Mouse (Mus musculus) hindbrain, postnatal 0 days (tissue): Measurements from ENCODE around the gene BC051142. TPM values are rescaled to one million over a fixed set of nuclear protein-coding genes. Genes with fewer than 3 reads are reported as not detected.

ENCODE experiments used
- ATAC-seq: fragments of 200-750 bp; cut with Nextera tagmentation; 2 replicates; pipeline ENCODE4 v1.8.0; 2017; ENCODE audit warnings: mild to moderate bottlenecking, moderate TSS enrichment, moderate library complexity
- DNase-seq: peaks from one replicate; pipeline ENCODE4 v3.0.0-alpha.2; 2015; ENCODE audit warnings: low spot score
- H3K27ac ChIP-seq: fragments of 300-500 bp; sonication (generic); 2 replicates; pipeline ENCODE4 v1.5.1; 2014; ENCODE audit warnings: mild to moderate bottlenecking
- H3K27me3 ChIP-seq: fragments of 300-500 bp; sonication (generic); 2 replicates; pipeline ENCODE4 v1.6.1; 2014; ENCODE audit warnings: low read length, mixed read lengths; ENCODE audit not compliant: insufficient read depth
- H3K36me3 ChIP-seq: fragments of 300-500 bp; sonication (generic); 2 replicates; pipeline ENCODE4 v1.6.1; 2014; ENCODE audit warnings: low read length, mixed read lengths; ENCODE audit not compliant: insufficient read depth
- H3K4me1 ChIP-seq: fragments of 300-500 bp; sonication (generic); 2 replicates; pipeline ENCODE4 v1.6.1; 2014; ENCODE audit warnings: antibody characterized with exemption, low read length, mixed read lengths; ENCODE audit not compliant: insufficient read depth
- H3K4me2 ChIP-seq: fragments of 300-500 bp; sonication (generic); 2 replicates; pipeline ENCODE4 v1.6.1; 2014; ENCODE audit warnings: low read depth, mild to moderate bottlenecking, low read length, moderate library complexity, mixed read lengths
- H3K4me3 ChIP-seq: fragments of 300-500 bp; sonication (generic); 2 replicates; pipeline ENCODE4 v1.5.1; 2014; ENCODE audit warnings: low read length
- H3K9ac ChIP-seq: fragments of 300-500 bp; sonication (generic); replicated peaks from 2 replicates; pipeline ENCODE4 v1.6.1; 2014; ENCODE audit warnings: mild to moderate bottlenecking, low read length, moderate library complexity, mixed read lengths
- H3K9me3 ChIP-seq: fragments of 300-500 bp; sonication (generic); 2 replicates; pipeline ENCODE4 v1.6.1; 2016; ENCODE audit warnings: low read length, mixed read lengths
- CTCF ChIP-seq: IDR thresholded peaks from 2 replicates; pipeline ENCODE4 v1.5.1; 2016; ENCODE audit warnings: antibody characterized with exemption, control low read depth, low read depth
- polyA plus RNA-seq: library from polyadenylated mRNA; unstranded; fragments of >200 nt; fragmentation: Nextera tagmentation; extraction: Ambion mirVana; gene quantifications from 2 replicates; pipeline ENCODE4 v1.2.1, GENCODE M21; 2015
- total RNA-seq: library from RNA; depleted of rRNA; stranded (reverse); fragments of >200 nt; gene quantifications from 2 replicates; pipeline ENCODE4 v1.2.3, GENCODE M21; 2014; rRNA removed

The BC051142 gene
- total and polyA plus RNA-seq, 2 experiments from 2014 or later = 4.4 to 6.8 TPM

- ATAC-seq = no peak
- Histone ChIP-seq H3K4me3 (no peak overlapping the region), H3K9me3 (no peaks in the 10 kb centered on the region), H3K9ac (no peak overlapping the region), H3K4me2 (no peak overlapping the region), H3K4me1 (no peaks in the 10 kb centered on the region), H3K36me3 (no peaks in the 10 kb centered on the region), H3K27ac (no peak overlapping the region), H3K27me3 (no peaks in the 10 kb centered on the region)
- no peak for TF ChIP-seq CTCF
- no peak for DNase-seq
Measured at GRCm38 (mm10) chr17:34507591-34507990, 109.0 kb downstream of the BC051142 start.

Other genes starting within 250 kb of the BC051142 start
- 1.8 and 3.0 TPM in 2 replicates for gene H2-DMb1, start 245.7 kb upstream of the BC051142 start, total RNA-seq
- 1.4 and 1.8 TPM in 2 replicates for gene H2-DMb1, start 245.7 kb upstream of the BC051142 start, polyA plus RNA-seq
- 14.0 and 14.1 TPM in 2 replicates for gene Tap1, start 211.3 kb upstream of the BC051142 start, total RNA-seq
- 8.0 and 8.1 TPM in 2 replicates for gene Tap1, start 211.3 kb upstream of the BC051142 start, polyA plus RNA-seq
- 0.68 and 4.3 TPM in 2 replicates for gene Psmb9, start 211.1 kb upstream of the BC051142 start, total RNA-seq
- 2.8 and 4.2 TPM in 2 replicates for gene Psmb9, start 211.1 kb upstream of the BC051142 start, polyA plus RNA-seq
- gene Psmb8, start 201.1 kb upstream of the BC051142 start, total RNA-seq = 2.8 and 5.0 TPM in 2 replicates
- gene Psmb8, start 201.1 kb upstream of the BC051142 start, polyA plus RNA-seq = 6.5 and 6.9 TPM in 2 replicates
- 0.89 and 1.8 TPM in 2 replicates for gene Tap2, start 195.3 kb upstream of the BC051142 start, total RNA-seq
- gene Tap2, start 195.3 kb upstream of the BC051142 start, polyA plus RNA-seq = 3.8 and 6.5 TPM in 2 replicates
- gene H2-Ob, start 159.9 kb upstream of the BC051142 start, total RNA-seq = 0.14 and 0.42 TPM in 2 replicates
- gene H2-Ob, start 159.9 kb upstream of the BC051142 start, polyA plus RNA-seq = 0.13 and 0.35 TPM in 2 replicates
- 1.1 and 3.5 TPM in 2 replicates for gene H2-Ab1, start 141.1 kb upstream of the BC051142 start, total RNA-seq
- gene H2-Ab1, start 141.1 kb upstream of the BC051142 start, polyA plus RNA-seq = 2.9 and 3.1 TPM in 2 replicates
- 1.0 and 1.3 TPM in 2 replicates for gene H2-Aa, start 111.0 kb upstream of the BC051142 start, total RNA-seq
- 0.95 and 1.4 TPM in 2 replicates for gene H2-Aa, start 111.0 kb upstream of the BC051142 start, polyA plus RNA-seq
- 0.52 and 0.93 TPM in 2 replicates for gene H2-Eb1, start 93.0 kb upstream of the BC051142 start, total RNA-seq
- 4.1 and 5.3 TPM in 2 replicates for gene H2-Eb1, start 93.0 kb upstream of the BC051142 start, polyA plus RNA-seq
- gene H2-Eb2, start 73.2 kb upstream of the BC051142 start, total RNA-seq = 0.05 and 0.07 TPM in 2 replicates
- gene H2-Eb2, start 73.2 kb upstream of the BC051142 start, polyA plus RNA-seq = 0.10 and 0.20 TPM in 2 replicates
- not detected in 2 replicates for gene Btnl2, start 44.0 kb upstream of the BC051142 start, total RNA-seq
- 0.08 TPM in 1 of 2 replicates, not detected in the other for gene Btnl2, start 44.0 kb upstream of the BC051142 start, polyA plus RNA-seq
- not detected in 2 replicates for gene Btnl1, start 21.7 kb upstream of the BC051142 start, total RNA-seq
- gene Btnl1, start 21.7 kb upstream of the BC051142 start, polyA plus RNA-seq = not detected in 2 replicates
- gene Btnl4, start 78.5 kb downstream of the BC051142 start, total RNA-seq = not detected in 2 replicates
- not detected in 2 replicates for gene Btnl4, start 78.5 kb downstream of the BC051142 start, polyA plus RNA-seq
- not detected in 2 replicates for gene Btnl6, start 118.5 kb downstream of the BC051142 start, total RNA-seq
- 0.09 TPM in 1 of 2 replicates, not detected in the other for gene Btnl6, start 118.5 kb downstream of the BC051142 start, polyA plus RNA-seq
- gene Notch4, start 165.4 kb downstream of the BC051142 start, total RNA-seq = 6.0 and 11.4 TPM in 2 replicates
- gene Notch4, start 165.4 kb downstream of the BC051142 start, polyA plus RNA-seq = 5.2 and 6.1 TPM in 2 replicates
- 3.4 and 4.8 TPM in 2 replicates for gene Gpsm3, start 191.0 kb downstream of the BC051142 start, total RNA-seq
- 4.8 and 5.4 TPM in 2 replicates for gene Gpsm3, start 191.0 kb downstream of the BC051142 start, polyA plus RNA-seq
- 63.1 and 67.1 TPM in 2 replicates for gene Pbx2, start 192.4 kb downstream of the BC051142 start, total RNA-seq
- gene Pbx2, start 192.4 kb downstream of the BC051142 start, polyA plus RNA-seq = 6.2 and 7.5 TPM in 2 replicates
- gene Ager, start 199.0 kb downstream of the BC051142 start, total RNA-seq = 1.8 and 2.0 TPM in 2 replicates
- 1.7 and 2.5 TPM in 2 replicates for gene Ager, start 199.0 kb downstream of the BC051142 start, polyA plus RNA-seq
- gene Rnf5, start 204.9 kb downstream of the BC051142 start, total RNA-seq = 61.9 and 65.3 TPM in 2 replicates
- 223 and 233 TPM in 2 replicates for gene Rnf5, start 204.9 kb downstream of the BC051142 start, polyA plus RNA-seq
- gene Agpat1, start 205.4 kb downstream of the BC051142 start, total RNA-seq = 306 and 322 TPM in 2 replicates
- gene Agpat1, start 205.4 kb downstream of the BC051142 start, polyA plus RNA-seq = 97.7 and 98.4 TPM in 2 replicates
- gene Egfl8, start 217.2 kb downstream of the BC051142 start, total RNA-seq = 3.5 and 5.9 TPM in 2 replicates
- gene Egfl8, start 217.2 kb downstream of the BC051142 start, polyA plus RNA-seq = 6.5 and 7.4 TPM in 2 replicates
- gene Ppt2, start 229.7 kb downstream of the BC051142 start, total RNA-seq = 33.6 and 42.3 TPM in 2 replicates
- 17.9 and 20.0 TPM in 2 replicates for gene Ppt2, start 229.7 kb downstream of the BC051142 start, polyA plus RNA-seq
- gene Prrt1, start 230.7 kb downstream of the BC051142 start, total RNA-seq = 7.5 and 8.1 TPM in 2 replicates
- 7.3 and 7.9 TPM in 2 replicates for gene Prrt1, start 230.7 kb downstream of the BC051142 start, polyA plus RNA-seq
- 4.9 and 6.1 TPM in 2 replicates for gene Fkbpl, start 245.9 kb downstream of the BC051142 start, total RNA-seq
- 10.4 and 11.8 TPM in 2 replicates for gene Fkbpl, start 245.9 kb downstream of the BC051142 start, polyA plus RNA-seq
- 53.6 and 70.6 TPM in 2 replicates for gene Atf6b, start 248.3 kb downstream of the BC051142 start, total RNA-seq
- 74.2 and 78.2 TPM in 2 replicates for gene Atf6b, start 248.3 kb downstream of the BC051142 start, polyA plus RNA-seq